Comparison of ENCODE assay signal across 8 mouse cellular contexts in genomic region chr6:146724581-146725383, GRCm38 (mm10). TPM values are rescaled to one million over a fixed set of nuclear protein-coding genes. Genes with fewer than 3 reads are reported as not detected.
DNase-seq lines count a peak whose midpoint lies in the region; ATAC-seq and TF ChIP-seq lines count a peak whose summit lies in the region.

Gene Stk38l (plus strand): TSS chr6:146724995.

- no peak for TF ChIP-seq CTCF in liver, embryonic 14.5 days (IDR thresholded peaks at IDR 0.05; ENCODE audit: low read depth)
- TF ChIP-seq CTCF in stomach, postnatal 0 days (IDR thresholded peaks at IDR 0.05; ENCODE audit: low read depth): peak; percentile 23; the same call in 1 of the 2 replicates

- DNase-seq in CD4-positive, CD25-positive, alpha-beta regulatory T cell, adult 2 months (ENCODE audit: low read depth, low spot score): peak; percentile 97
- peak; percentile 67 for DNase-seq in fibroblast of lung, adult 2 months (ENCODE audit: low read depth)
- DNase-seq in kidney, postnatal 25 days: peak; percentile 95
- DNase-seq in liver, embryonic 14.5 days (ENCODE audit: low read depth in 3 of 3, low spot score in 3 of 3): peak; percentile 82 to 89 (median 85)
- DNase-seq in neural tube, embryonic 11.5 days (ENCODE audit: low spot score): peak; percentile 97
- peak; percentile 95 for DNase-seq in stomach, postnatal 0 days (ENCODE audit: low spot score)

- peak within 1 kb of the TSS; percentile 78 for H3K27ac ChIP-seq in brown adipose tissue, adult 24 weeks (replicated peaks; ENCODE audit: low read depth, low read length)
- peak within 1 kb of the TSS; percentile 92 for H3K27ac ChIP-seq in heart, embryonic 15.5 days
- no peak within 1 kb of the TSS; the same call in 1 of the 2 replicates for H3K27ac ChIP-seq in liver, embryonic 14.5 days
- H3K27ac ChIP-seq in neural tube, embryonic 11.5 days (ENCODE audit: low read depth, low read length): 0 out of 2 replicates have a peak within 1 kb of the TSS, but pooled peaks have one; percentile 17
- H3K27ac ChIP-seq in stomach, postnatal 0 days (replicated peaks): peak within 1 kb of the TSS; percentile 92

- WGBS in heart, embryonic 15.5 days: 2% methylated on average over 81 of the region's 87 CpGs
- WGBS in liver, embryonic 14.5 days (ENCODE audit: insufficient replicate concordance): 2% methylated on average over 76 of the region's 87 CpGs
- 2% methylated on average over 85 of the region's 87 CpGs for WGBS in neural tube, embryonic 11.5 days
- WGBS in stomach, postnatal 0 days: 3% methylated on average over 46 of the region's 87 CpGs

- H3K9me3 ChIP-seq in heart, embryonic 15.5 days (replicated peaks): no peaks in the 10 kb centered on the region
- H3K9me3 ChIP-seq in liver, embryonic 14.5 days (ENCODE audit: control insufficient read depth, low read length): no peaks in the 10 kb centered on the region
- no peaks in the 10 kb centered on the region for H3K9me3 ChIP-seq in neural tube, embryonic 11.5 days (ENCODE audit: control insufficient read depth, low read length)
- H3K9me3 ChIP-seq in stomach, postnatal 0 days (ENCODE audit: control insufficient read depth, low read length): no peaks in the 10 kb centered on the region

- peak within 1 kb of the TSS; percentile 69 for H3K4me2 ChIP-seq in heart, embryonic 15.5 days
- H3K4me2 ChIP-seq in liver, embryonic 14.5 days (ENCODE audit: low read depth): peak within 1 kb of the TSS; percentile 88
- peak within 1 kb of the TSS; percentile 61 for H3K4me2 ChIP-seq in neural tube, embryonic 11.5 days (ENCODE audit: low read depth)
- H3K4me2 ChIP-seq in stomach, postnatal 0 days (replicated peaks; ENCODE audit: low read depth): peak within 1 kb of the TSS; percentile 82

- peak within 1 kb of the TSS; percentile 92 for H3K4me3 ChIP-seq in brown adipose tissue, adult 24 weeks (ENCODE audit: insufficient read depth, low read depth, low read length)
- H3K4me3 ChIP-seq in heart, embryonic 15.5 days: peak within 1 kb of the TSS; percentile 95
- peak within 1 kb of the TSS; percentile 69 to 88 for H3K4me3 ChIP-seq in liver, embryonic 14.5 days (ENCODE audit: insufficient read depth in 1 of 2, low read depth in 2 of 2, low read length in 2 of 2)
- peak within 1 kb of the TSS; percentile 84 for H3K4me3 ChIP-seq in neural tube, embryonic 11.5 days (ENCODE audit: low read depth, low read length)
- peak within 1 kb of the TSS; percentile 92 for H3K4me3 ChIP-seq in stomach, postnatal 0 days (ENCODE audit: low read depth, low read length)

- no peaks in the 10 kb centered on the region for H3K36me3 ChIP-seq in heart, embryonic 15.5 days
- H3K36me3 ChIP-seq in liver, embryonic 14.5 days (replicated peaks; ENCODE audit: control insufficient read depth, insufficient read depth, low read depth): no peaks in the 10 kb centered on the region
- H3K36me3 ChIP-seq in neural tube, embryonic 11.5 days (ENCODE audit: control insufficient read depth, insufficient read depth, low read length): no peaks in the 10 kb centered on the region
- H3K36me3 ChIP-seq in stomach, postnatal 0 days (ENCODE audit: control insufficient read depth, insufficient read depth, low read length): no peaks in the 10 kb centered on the region

- peak; percentile 79 for TF ChIP-seq EP300 in liver, embryonic 14.5 days (IDR thresholded peaks at IDR 0.05; ENCODE audit: low read depth)
- TF ChIP-seq EP300 in stomach, postnatal 0 days (optimal IDR thresholded peaks at IDR 0.05): peak; percentile 99

- peaks cover 6% of the 10 kb centered on the region; the same call in 1 of the 2 replicates for H3K4me1 ChIP-seq in brown adipose tissue, adult 24 weeks (ENCODE audit: control insufficient read depth, insufficient read depth, insufficient read length, low read length)
- peaks cover 5% of the 10 kb centered on the region for H3K4me1 ChIP-seq in heart, embryonic 15.5 days (replicated peaks)
- H3K4me1 ChIP-seq in liver, embryonic 14.5 days (replicated peaks; ENCODE audit: control insufficient read depth in 2 of 2, insufficient read depth in 2 of 2, low read length in 1 of 2): 0 out of 4 replicates have a peak, but pooled peaks cover 0 to 4% of the 10 kb centered on the region in 2 experiments
- H3K4me1 ChIP-seq in neural tube, embryonic 11.5 days (ENCODE audit: control insufficient read depth, insufficient read depth, low read length): no peaks in the 10 kb centered on the region
- 0 out of 2 replicates have a peak, but pooled peaks cover 3% of the 10 kb centered on the region for H3K4me1 ChIP-seq in stomach, postnatal 0 days (replicated peaks; ENCODE audit: control insufficient read depth, insufficient read depth)

- H3K27me3 ChIP-seq in heart, embryonic 15.5 days: no peaks in the 10 kb centered on the region
- no peaks in the 10 kb centered on the region for H3K27me3 ChIP-seq in liver, embryonic 14.5 days (ENCODE audit: control insufficient read depth, insufficient read depth, low read length)
- no peaks in the 10 kb centered on the region for H3K27me3 ChIP-seq in neural tube, embryonic 11.5 days (ENCODE audit: control insufficient read depth, insufficient read depth, low read length)
- no peaks in the 10 kb centered on the region for H3K27me3 ChIP-seq in stomach, postnatal 0 days (ENCODE audit: control insufficient read depth, insufficient read depth, low read length)

- peak; percentile 96 for ATAC-seq in heart, embryonic 15.5 days (replicated peaks; ENCODE audit: insufficient number of reproducible peaks, insufficient read depth, low FRiP score, low read depth)
- ATAC-seq in liver, embryonic 14.5 days (ENCODE audit: insufficient read depth): peak; percentile 97
- peak; percentile 97 for ATAC-seq in neural tube, embryonic 11.5 days (ENCODE audit: insufficient read depth, low FRiP score, low TSS enrichment)
- peak; percentile 97 for ATAC-seq in stomach, postnatal 0 days (ENCODE audit: low FRiP score, low TSS enrichment)

- peak within 1 kb of the TSS; percentile 97 for H3K9ac ChIP-seq in heart, embryonic 15.5 days
- H3K9ac ChIP-seq in liver, embryonic 14.5 days (replicated peaks): peak within 1 kb of the TSS; percentile 82
- peak within 1 kb of the TSS; percentile 79 for H3K9ac ChIP-seq in neural tube, embryonic 11.5 days (ENCODE audit: low read length)
- H3K9ac ChIP-seq in stomach, postnatal 0 days (ENCODE audit: low read length): peak within 1 kb of the TSS; percentile 91

RNA-seq across cellular contexts. Expression of gene Stk38l, which starts in this region (rescaled TPM):
- 13.7 and 28.0 TPM in 2 replicates for polyA plus RNA-seq in brown adipose tissue, adult 24 weeks (2012; ENCODE audit: insufficient read depth, insufficient read length, missing spikeins)
- 28.5 and 32.0 TPM in 2 replicates for polyA plus RNA-seq in heart, embryonic 15.5 days (2015; fragmentation: Nextera tagmentation; extraction: Ambion mirVana)
- polyA plus RNA-seq in liver, embryonic 14.5 days (2012; rRNA removed): 1.3 and 1.7 TPM in 2 replicates
- 3.8 and 4.4 TPM in 2 replicates for polyA plus RNA-seq in liver, embryonic 14.5 days (2014; fragmentation: Nextera tagmentation; extraction: Ambion mirVana)
- polyA plus RNA-seq in neural tube, embryonic 11.5 days (2014; fragmentation: Nextera tagmentation; extraction: Ambion mirVana): 19.5 and 19.9 TPM in 2 replicates
- 16.9 and 17.3 TPM in 2 replicates for polyA plus RNA-seq in stomach, postnatal 0 days (2015; fragmentation: Nextera tagmentation; extraction: Ambion mirVana)
